Mouse (Mus musculus) left cerebral cortex, postnatal 14 days (tissue): ENCODE measurements around the gene Pramef20. TPM values are rescaled to one million over a fixed set of nuclear protein-coding genes. Genes with fewer than 3 reads are reported as not detected.
"Not testable (repeated sequence)": the region's sequence is repeated elsewhere in the genome, so short reads cannot be mapped to it uniquely, and the experiment has no call there.

Source experiments
- DNase-seq, 2 experiments: peaks; one replicate each; pipeline ENCODE4 v3.0.0; 2021 to 2022; ENCODE audit warnings: low spot score in 2 of 2, mixed read lengths in 1 of 2
- intact Hi-C: fragments of 180-260 bp; cut with DNase I; formaldehyde crosslinking; loops from one replicate; pipeline ENCODE4 v1.15.1; 2025
- long read RNA-seq, 2 experiments: library from polyadenylated mRNA; stranded (forward); transcript quantifications; one replicate each; pipeline ENCODE4 v2.0.0; 2021
- total RNA-seq, 2 experiments: library from RNA; stranded (reverse); gene quantifications; 2 replicates each; pipeline ENCODE4 v1.2.3; 2021

Gene Pramef20
- total RNA-seq, result not detected
- long read RNA-seq, experiment 1, result 0 reads
- long read RNA-seq, experiment 2, result 0 reads

DNA sequence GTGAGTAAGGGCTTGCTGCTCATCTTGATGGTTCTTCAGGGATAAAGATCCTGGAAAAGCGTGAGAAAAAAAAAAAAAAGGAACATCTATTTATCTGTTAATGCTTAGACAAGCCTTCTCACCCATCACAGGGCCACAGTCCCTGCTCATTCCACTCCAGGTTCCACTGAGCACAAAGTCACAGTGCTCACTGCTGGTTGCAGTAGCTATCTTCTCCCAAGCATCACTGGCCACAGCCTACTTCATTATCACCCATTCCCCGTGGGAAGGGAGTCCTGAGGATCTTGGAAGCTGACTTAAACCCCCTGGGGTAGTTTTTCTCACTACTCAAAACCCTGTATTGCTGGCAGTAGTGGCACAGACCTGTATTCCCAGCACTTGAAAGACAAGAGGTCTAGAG, at the start of gene Pramef20:
Pramef20 (minus strand) TSS at position 23 of the 400 bp plus-strand sequence.
- intact Hi-C loops, result no loop called here
- no peak for DNase-seq

DNA sequence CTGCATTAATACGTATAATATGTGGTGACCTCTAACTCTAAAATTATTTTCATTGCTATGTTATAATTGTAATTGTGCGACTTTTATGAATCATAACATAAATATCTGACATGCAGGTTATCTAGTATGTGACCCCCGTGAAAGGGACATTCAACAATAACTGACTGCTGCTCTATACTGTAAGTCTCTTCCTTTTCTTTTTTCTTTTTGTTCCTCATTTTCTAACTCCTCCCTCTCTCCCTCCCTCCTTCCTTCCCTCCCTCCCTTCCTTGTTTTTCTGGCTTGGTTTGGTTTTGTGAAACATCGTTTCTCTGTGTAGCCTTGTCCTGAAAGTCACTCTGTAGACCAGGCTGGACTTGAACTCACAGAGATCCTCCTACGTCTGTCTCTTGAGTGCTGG, 46.9 kb upstream of the Pramef20 start:
- DNase-seq, result no peak
- intact Hi-C loops, result no loop called here

DNA sequence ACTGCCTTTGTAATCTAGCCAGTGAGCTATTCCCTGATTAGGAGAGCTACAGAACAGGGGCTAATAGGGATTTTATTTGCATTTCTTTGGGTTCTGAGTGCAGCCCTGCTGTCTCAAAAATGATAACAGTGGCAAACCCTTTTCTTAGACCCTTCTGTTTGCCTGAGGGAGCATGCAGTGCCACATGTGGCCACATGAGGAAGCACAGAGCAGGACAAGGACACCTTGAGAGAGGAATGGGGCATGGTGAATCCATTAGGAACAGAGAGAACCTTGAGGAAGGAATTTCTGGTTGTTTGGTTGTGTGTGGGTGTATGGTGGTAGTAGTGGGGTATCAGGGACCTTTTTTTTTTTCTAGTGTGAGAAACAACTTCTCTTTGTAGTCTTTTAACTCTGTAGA, 42.9 kb upstream of the Pramef20 start:
- DNase-seq, result no peak
- intact Hi-C loops, result no loop called here

DNA sequence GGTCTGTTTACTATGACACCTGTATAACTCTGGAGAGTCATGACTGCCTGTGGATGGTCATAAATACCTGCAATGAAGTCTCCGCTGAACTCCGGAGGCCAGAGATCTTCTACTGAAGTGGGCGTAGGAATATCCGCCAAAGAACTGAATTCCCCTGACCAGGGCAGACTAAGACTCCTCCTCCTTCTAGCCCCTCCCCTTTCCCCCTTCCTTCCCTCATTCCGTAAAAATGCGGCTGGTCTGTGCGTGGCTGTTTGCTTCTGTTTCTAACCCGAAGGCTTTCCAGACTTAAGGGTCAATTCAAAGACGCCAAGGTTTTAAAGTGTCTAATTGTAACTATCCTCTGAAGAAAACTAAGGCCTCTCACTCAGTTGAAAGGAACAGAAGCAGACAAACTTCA, 30.6 kb upstream of the Pramef20 start, which contains the start of gene Pramef12:
Pramef12 (minus strand) TSS at position 175 of the 400 bp plus-strand sequence.
- no peak for DNase-seq
- intact Hi-C loops, result no loop called here

DNA sequence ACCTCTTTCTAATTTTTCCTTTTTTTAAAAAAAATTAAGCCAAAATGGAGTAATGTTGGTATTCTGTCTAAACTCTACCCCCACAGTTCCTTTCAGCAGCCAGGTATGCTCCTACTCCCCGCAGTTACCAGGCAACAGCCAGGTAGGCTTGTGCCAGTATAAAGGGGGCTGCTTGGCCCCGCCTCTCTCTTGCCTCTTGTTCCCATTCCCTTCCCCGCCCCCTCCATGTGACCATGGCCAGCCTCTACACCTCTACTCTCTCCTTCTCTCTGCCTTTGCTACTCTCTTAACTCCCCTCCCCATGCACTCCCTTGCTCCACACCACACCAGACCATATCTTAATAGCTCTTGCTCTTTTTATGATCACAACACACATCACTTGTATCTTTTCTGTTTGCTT, 28.5 kb upstream of the Pramef20 start:
- intact Hi-C loops, result no loop called here
- DNase-seq, result no peak

DNA sequence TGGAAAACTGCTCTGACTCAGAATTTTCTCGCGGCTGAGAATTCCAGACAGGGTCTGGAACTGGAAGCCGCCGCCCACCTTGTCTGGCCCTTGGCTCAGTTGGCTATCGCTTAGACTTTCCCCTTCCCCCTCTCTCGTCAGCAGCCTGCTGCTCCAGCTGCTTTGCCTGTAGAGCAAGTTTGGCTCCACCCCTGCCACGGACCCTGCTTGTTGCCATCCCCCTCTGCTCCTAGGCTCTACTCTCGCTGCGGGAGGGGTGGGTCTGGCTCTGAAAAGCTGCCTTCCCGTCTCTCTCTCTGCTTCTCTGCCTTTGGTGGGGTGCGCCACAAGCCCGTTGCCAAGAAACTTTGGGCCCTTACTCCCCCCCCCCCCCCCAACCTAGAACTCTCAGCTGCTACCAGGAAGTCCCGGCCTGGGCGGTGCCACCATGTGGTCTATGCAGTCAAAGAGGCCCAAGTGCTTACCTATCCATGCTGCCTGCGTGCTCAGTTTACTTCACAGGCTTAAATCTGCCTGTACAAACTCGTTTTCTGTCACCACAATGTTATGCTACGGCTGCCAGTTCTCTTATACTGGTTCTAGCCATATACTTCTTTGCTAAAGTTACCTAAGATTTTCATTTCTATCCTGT, 26.8 kb upstream of the Pramef20 start:
- intact Hi-C loops, result no loop called here
- no peak for DNase-seq

DNA sequence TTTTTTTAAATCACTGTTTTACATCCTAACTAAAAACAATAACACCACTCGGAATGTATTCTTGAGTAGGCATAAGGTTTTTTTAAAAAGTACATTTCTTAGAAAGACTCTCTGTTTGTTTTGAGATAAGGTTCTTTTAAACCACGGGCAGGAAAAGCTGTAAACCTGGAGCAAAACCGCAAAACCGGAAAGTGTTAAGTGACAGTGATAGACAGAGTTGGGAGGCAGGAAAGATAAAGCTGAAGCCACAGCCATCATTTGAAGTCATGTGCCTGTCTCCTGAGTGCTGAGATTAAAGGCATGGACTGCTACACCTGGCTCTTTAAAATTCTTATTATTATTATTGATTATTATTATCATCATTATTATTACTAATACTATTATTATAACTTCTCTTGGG, 25.0 kb upstream of the Pramef20 start:
- intact Hi-C loops, result no loop called here
- DNase-seq, result no peak

DNA sequence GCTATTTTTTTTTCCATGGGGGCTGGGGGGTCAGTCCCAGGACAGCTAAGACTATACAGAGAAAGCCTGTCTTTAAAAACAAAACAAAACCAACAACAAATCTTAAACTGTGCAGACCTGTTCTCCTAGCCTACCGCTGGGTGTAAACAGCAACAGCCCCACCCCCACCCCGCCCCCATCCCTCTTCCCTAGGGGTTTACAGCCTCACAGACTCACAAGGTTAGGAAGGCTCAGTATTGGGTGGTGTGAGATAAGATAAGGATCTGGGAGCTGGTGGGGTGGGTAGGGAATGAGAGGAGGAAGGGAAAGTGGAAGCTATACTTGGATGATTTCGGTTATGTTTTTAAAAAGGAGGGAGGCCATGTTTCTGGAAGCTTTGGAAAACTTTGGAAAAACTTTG, 18.6 kb upstream of the Pramef20 start:
- intact Hi-C loops, result no loop called here
- no peak for DNase-seq

DNA sequence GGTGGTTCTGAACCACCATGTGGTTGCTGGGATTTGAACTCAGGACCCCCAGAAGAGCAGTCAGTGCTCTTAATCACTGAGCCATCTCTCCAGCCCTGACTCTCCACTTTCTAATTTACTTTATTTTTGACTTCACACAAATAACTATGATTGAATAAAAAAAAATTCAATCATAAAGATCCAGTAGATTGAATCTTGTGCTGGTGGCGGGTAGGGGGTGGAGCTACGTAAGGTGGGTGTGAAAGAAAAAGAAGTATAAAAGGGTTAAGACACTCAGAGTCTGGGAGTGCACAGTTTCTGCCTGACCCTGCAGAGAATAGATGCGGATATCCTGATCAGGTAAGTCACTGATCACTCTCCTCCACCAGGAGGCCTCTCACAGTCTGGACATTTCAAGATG, 20.1 kb downstream of the Pramef20 start, which contains the start of gene Gm13119:
Gm13119 (plus strand) TSS at position 301 of the 400 bp plus-strand sequence.
- intact Hi-C loops, DNase-seq: not testable (repeated sequence)

DNA sequence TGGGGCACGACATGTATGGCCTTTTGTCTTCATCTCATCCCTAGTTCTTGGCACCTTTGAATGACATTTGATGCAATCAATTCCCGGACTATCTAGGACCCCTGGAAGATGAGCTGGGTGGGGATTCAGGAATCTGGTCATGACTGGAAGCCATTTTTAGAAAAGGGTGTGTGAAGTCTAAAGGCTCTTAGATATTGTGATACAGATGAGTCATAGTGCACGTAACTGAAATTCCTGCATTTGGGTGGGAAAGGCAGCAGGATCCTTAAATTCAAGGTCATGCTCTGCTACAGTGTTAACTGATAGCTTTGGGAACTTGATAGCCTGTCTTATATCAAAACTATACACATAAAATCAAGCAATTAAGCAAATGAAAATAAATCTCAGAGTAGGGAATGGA, 41.9 kb downstream of the Pramef20 start:
- intact Hi-C loops, DNase-seq: not testable (repeated sequence)

DNA sequence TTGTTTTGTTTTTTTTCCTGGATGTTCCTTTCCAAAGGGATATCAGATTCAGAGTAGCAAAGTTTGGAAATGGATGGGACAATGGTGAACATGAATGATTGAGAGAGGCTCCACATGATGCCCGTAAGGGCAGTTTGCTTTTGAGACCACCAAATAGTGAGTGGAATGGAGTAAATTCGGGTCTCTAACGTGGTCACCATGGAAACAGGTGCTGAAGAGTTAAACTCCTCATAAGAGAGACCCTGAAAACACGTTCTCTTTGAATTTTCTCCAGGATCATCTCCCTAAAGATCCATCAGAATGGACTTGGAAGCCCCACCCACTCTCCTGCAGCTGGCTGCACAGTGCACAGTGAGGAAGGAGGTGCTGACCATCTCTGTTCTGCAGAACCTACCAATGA, 47.8 kb downstream of the Pramef20 start, which contains the start of gene Gm13128:
Gm13128 (plus strand) TSS at position 301 of the 400 bp plus-strand sequence.
- intact Hi-C loops, result not testable (repeated sequence)

More for the DNA sequence above, 47.8 kb downstream of the Pramef20 start, which contains the start of gene Gm13128:
- not testable (repeated sequence) for DNase-seq

Other genes starting within 250 kb of the Pramef20 start
- gene Oog3, start 215.3 kb downstream of the Pramef20 start, total RNA-seq, result not detected
- gene Oog2, start 187.2 kb downstream of the Pramef20 start, total RNA-seq, result not detected
- not detected for gene C87977, start 164.6 kb downstream of the Pramef20 start, total RNA-seq
- gene Pramel5, start 97.4 kb downstream of the Pramef20 start, total RNA-seq, result not detected
- not detected for gene Gm13128, start 47.7 kb downstream of the Pramef20 start, total RNA-seq
- gene Gm13119, start 20.0 kb downstream of the Pramef20 start, total RNA-seq, result not detected
- not detected for gene Pramef12, start 30.5 kb upstream of the Pramef20 start, total RNA-seq
- not detected for gene 1700012P22Rik, start 60.8 kb upstream of the Pramef20 start, total RNA-seq
- not detected for gene Gm9944, start 75.4 kb upstream of the Pramef20 start, total RNA-seq
- not detected for gene Aadacl3, start 85.8 kb upstream of the Pramef20 start, total RNA-seq
- gene 9430007A20Rik, start 141.9 kb upstream of the Pramef20 start, total RNA-seq, result not detected
- not detected for gene Gm13124, start 187.2 kb upstream of the Pramef20 start, total RNA-seq
- gene Aadacl4, start 235.8 kb upstream of the Pramef20 start, total RNA-seq, result not detected